Mouse (Mus musculus): ENCODE measurements around the gene Fubp1. TPM values are rescaled to one million over a fixed set of nuclear protein-coding genes. Genes with fewer than 3 reads are reported as not detected.

Gene Fubp1
- polyA plus RNA-seq, 1 experiment from 2014 or later = 475 TPM

DNA sequence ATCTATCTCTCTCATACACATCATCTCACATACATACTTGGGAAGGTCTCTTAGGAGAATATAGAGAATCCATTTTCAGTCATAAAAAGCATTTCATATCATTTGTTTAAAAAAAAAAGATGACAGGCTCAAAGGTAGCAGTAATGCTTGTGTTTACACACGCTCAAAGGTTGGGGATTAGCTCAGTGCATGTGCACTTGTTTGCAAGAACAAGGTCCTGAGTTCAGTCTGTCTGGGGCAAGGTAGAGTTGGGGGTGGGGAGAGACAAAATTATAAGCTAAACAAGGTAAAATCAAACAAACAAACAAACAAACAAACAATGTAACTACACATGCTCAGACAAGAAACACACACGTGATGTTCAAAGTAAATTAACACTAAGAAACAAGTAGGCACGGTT, 9.0 kb upstream of the Fubp1 start:
- ATAC-seq (replicated peaks; ENCODE audit: low FRiP score) (no peak), DNase-seq (ENCODE audit: low spot score) (no peak)
- Histone ChIP-seq H3K4me2 (ENCODE audit: low read depth, low read length, severe bottlenecking) (no peak overlapping the region), H3K9ac (ENCODE audit: low read length) (no peak overlapping the region), H3K4me3 (ENCODE audit: low read depth, low read length) (no peak overlapping the region), H3K36me3 (ENCODE audit: control insufficient read depth, insufficient read depth, low read length) (no peaks in the 10 kb centered on the region), H3K4me1 (replicated peaks; ENCODE audit: control insufficient read depth, insufficient read depth, low read length) (no peaks in the 10 kb centered on the region), H3K27me3 (ENCODE audit: control insufficient read depth, insufficient read depth, low read length) (no peaks in the 10 kb centered on the region), H3K27ac (ENCODE audit: low read depth, low read length) (no peak overlapping the region), H3K9me3 (ENCODE audit: control insufficient read depth, low read length) (no peaks in the 10 kb centered on the region)
- 91% methylated on average over 3 of the region's 3 CpGs for WGBS

DNA sequence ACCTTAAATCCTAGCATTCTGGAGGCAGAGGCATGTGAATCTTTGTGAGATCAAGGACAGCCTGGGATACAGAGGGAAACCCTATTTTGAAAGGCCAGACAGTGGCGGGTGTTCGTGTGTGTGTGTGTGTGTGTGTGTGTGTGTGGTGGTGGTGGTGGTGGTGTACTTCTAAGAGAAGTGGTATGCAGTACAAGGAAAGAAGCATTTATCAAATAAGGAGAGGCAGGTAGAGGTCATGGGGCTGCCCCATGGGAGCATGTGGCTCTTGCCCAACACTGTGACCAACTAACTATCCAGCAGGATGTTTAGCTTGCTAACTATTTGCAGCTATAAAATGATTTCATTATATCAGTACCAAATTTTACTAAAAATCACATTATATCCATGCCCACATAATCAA, 8.6 kb upstream of the Fubp1 start:
- H3K4me2 ChIP-seq (ENCODE audit: low read depth, low read length, severe bottlenecking) = no peak overlapping the region
- WGBS = 86% methylated on average over 2 of the region's 2 CpGs
- H3K27me3 ChIP-seq (ENCODE audit: control insufficient read depth, insufficient read depth, low read length) = no peaks in the 10 kb centered on the region
- H3K27ac ChIP-seq (ENCODE audit: low read depth, low read length) = no peak overlapping the region
- H3K36me3 ChIP-seq (ENCODE audit: control insufficient read depth, insufficient read depth, low read length) = no peaks in the 10 kb centered on the region
- DNase-seq (ENCODE audit: low spot score) (no peak), ATAC-seq (replicated peaks; ENCODE audit: low FRiP score) (no peak)
- H3K9ac ChIP-seq (ENCODE audit: low read length) = no peak overlapping the region
- H3K4me1 ChIP-seq (replicated peaks; ENCODE audit: control insufficient read depth, insufficient read depth, low read length) = no peaks in the 10 kb centered on the region
- H3K9me3 ChIP-seq (ENCODE audit: control insufficient read depth, low read length) = no peaks in the 10 kb centered on the region
- no peak overlapping the region for H3K4me3 ChIP-seq (ENCODE audit: low read depth, low read length)

DNA sequence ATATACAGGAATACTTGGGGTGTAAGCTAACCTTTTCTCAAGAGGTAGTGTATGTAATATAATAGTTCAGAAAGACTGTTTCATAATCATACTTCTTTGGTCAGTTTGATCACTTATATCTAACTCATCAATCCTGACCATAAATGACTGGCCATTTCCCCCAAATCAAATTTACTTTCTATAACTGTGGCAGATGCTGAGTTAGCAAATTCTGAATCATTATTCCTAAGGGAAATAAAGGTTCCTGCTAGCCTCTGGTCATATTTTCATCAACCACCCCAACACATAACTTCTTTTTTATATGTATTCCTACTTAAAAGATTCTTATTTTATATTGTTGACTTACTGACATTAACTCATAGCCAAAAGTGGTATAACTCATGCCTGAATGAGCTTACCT, 7.3 kb upstream of the Fubp1 start:
- Histone ChIP-seq H3K27me3 (ENCODE audit: control insufficient read depth, insufficient read depth, low read length) (no peaks in the 10 kb centered on the region), H3K27ac (ENCODE audit: low read depth, low read length) (no peak overlapping the region), H3K4me2 (ENCODE audit: low read depth, low read length, severe bottlenecking) (no peak overlapping the region), H3K9me3 (ENCODE audit: control insufficient read depth, low read length) (no peaks in the 10 kb centered on the region), H3K9ac (ENCODE audit: low read length) (no peak overlapping the region), H3K36me3 (ENCODE audit: control insufficient read depth, insufficient read depth, low read length) (no peaks in the 10 kb centered on the region), H3K4me3 (ENCODE audit: low read depth, low read length) (no peak overlapping the region), H3K4me1 (replicated peaks; ENCODE audit: control insufficient read depth, insufficient read depth, low read length) (no peaks in the 10 kb centered on the region)
- ATAC-seq (replicated peaks; ENCODE audit: low FRiP score) = no peak
- no peak for DNase-seq (ENCODE audit: low spot score)

DNA sequence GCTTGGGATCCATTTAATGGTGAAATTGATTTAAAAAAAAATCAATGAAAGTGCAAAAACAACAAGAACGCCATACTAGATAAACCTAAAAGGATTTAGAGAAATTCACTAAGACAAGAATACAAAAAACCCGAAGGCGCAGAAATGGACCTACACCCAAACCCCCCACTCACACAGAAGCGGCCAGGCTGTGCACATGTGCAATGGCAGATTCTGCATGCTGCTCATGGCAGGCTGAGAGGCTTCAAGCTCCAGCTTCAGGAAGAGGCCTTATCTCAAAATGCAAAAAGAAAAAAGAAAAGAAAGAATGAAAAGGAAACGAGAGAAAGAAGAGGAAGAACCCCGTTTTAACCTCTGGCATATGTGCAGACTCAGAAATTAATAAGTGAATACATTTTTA, 6.8 kb upstream of the Fubp1 start:
- no peak overlapping the region for H3K4me3 ChIP-seq (ENCODE audit: low read depth, low read length)
- no peak overlapping the region for H3K4me2 ChIP-seq (ENCODE audit: low read depth, low read length, severe bottlenecking)
- H3K27me3 ChIP-seq (ENCODE audit: control insufficient read depth, insufficient read depth, low read length) = no peaks in the 10 kb centered on the region
- H3K4me1 ChIP-seq (replicated peaks; ENCODE audit: control insufficient read depth, insufficient read depth, low read length) = no peaks in the 10 kb centered on the region
- no peaks in the 10 kb centered on the region for H3K9me3 ChIP-seq (ENCODE audit: control insufficient read depth, low read length)
- DNase-seq (ENCODE audit: low spot score) (no peak), ATAC-seq (replicated peaks; ENCODE audit: low FRiP score) (no peak)
- 90% methylated on average over 6 of the region's 6 CpGs for WGBS
- no peaks in the 10 kb centered on the region for H3K36me3 ChIP-seq (ENCODE audit: control insufficient read depth, insufficient read depth, low read length)
- H3K9ac ChIP-seq (ENCODE audit: low read length) = no peak overlapping the region
- H3K27ac ChIP-seq (ENCODE audit: low read depth, low read length) = no peak overlapping the region

DNA sequence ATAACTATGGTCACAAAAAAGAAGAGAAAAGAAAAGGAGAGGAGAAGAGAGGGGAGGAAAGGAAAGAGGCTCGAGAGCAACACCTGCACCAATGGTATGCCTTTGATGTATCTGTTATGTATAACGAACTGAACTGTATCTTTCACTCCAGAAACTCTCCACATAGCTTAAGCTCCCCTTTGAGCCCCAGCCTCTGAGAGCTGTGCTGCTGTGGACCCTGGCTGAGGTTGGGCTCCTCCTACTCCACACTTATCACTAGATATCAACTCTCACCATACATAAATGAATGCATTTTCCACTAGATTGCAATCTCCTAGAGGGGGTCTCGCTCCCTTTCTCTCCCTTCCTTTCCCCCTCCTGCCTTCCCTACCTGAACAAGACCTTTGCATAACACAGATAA, 6.2 kb upstream of the Fubp1 start:
- H3K4me1 ChIP-seq (replicated peaks; ENCODE audit: control insufficient read depth, insufficient read depth, low read length) = no peaks in the 10 kb centered on the region
- H3K9me3 ChIP-seq (ENCODE audit: control insufficient read depth, low read length) = no peaks in the 10 kb centered on the region
- H3K27me3 ChIP-seq (ENCODE audit: control insufficient read depth, insufficient read depth, low read length) = no peaks in the 10 kb centered on the region
- ATAC-seq (replicated peaks; ENCODE audit: low FRiP score) (no peak), DNase-seq (ENCODE audit: low spot score) (no peak)
- no peak overlapping the region for H3K9ac ChIP-seq (ENCODE audit: low read length)
- H3K27ac ChIP-seq (ENCODE audit: low read depth, low read length) = no peak overlapping the region
- no peak overlapping the region for H3K4me2 ChIP-seq (ENCODE audit: low read depth, low read length, severe bottlenecking)
- WGBS = 81% methylated on average over 3 of the region's 3 CpGs
- H3K4me3 ChIP-seq (ENCODE audit: low read depth, low read length) = no peak overlapping the region
- H3K36me3 ChIP-seq (ENCODE audit: control insufficient read depth, insufficient read depth, low read length) = no peaks in the 10 kb centered on the region

DNA sequence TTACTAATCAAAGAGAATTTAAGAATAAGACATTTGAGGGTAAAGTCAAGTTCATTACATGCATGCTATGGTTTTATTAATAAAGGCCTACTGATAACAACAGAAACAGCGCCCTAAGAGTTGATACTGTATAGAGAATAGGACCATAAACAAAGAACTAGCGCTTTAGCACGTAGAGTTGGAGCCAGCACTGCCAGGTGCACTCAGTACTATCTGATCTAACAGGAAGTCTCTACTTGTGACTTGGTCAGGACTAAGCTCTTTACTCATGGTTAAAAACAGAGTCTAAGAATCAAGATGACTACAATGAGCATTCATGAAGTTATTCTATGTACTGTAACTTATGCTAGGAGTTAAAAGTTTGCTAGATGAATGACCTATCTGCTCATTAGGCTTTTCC, 5.6 kb upstream of the Fubp1 start:
- DNase-seq (ENCODE audit: low spot score) (no peak), ATAC-seq (replicated peaks; ENCODE audit: low FRiP score) (no peak)
- Histone ChIP-seq H3K4me3 (ENCODE audit: low read depth, low read length) (no peak overlapping the region), H3K4me2 (ENCODE audit: low read depth, low read length, severe bottlenecking) (no peak overlapping the region), H3K9ac (ENCODE audit: low read length) (no peak overlapping the region), H3K4me1 (replicated peaks; ENCODE audit: control insufficient read depth, insufficient read depth, low read length) (no peaks in the 10 kb centered on the region), H3K27me3 (ENCODE audit: control insufficient read depth, insufficient read depth, low read length) (no peaks in the 10 kb centered on the region), H3K36me3 (ENCODE audit: control insufficient read depth, insufficient read depth, low read length) (no peaks in the 10 kb centered on the region), H3K9me3 (ENCODE audit: control insufficient read depth, low read length) (no peaks in the 10 kb centered on the region), H3K27ac (ENCODE audit: low read depth, low read length) (no peak overlapping the region)
- WGBS = 84% methylated on average over 3 of the region's 3 CpGs

DNA sequence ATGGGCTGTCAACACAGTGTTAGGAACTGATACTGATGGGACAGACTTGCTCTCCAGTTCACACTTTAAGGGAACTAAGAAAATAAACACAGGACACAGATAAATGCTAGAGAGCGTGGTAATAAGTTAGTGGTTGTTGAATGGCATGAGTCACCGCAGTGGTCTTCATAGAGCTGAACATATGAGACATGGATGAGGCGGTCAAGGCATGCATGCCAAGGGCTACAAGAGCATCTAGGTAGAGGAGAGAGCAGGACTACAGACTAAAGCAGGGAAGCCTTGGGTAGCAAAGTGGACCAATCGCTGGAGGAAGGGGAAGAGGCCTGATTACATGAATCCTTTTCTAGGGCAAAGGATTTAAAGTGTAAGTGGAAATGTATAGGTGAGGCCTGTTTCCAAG, 3.1 kb upstream of the Fubp1 start:
- H3K36me3 ChIP-seq (ENCODE audit: control insufficient read depth, insufficient read depth, low read length) = no peaks in the 10 kb centered on the region
- H3K27me3 ChIP-seq (ENCODE audit: control insufficient read depth, insufficient read depth, low read length) = no peaks in the 10 kb centered on the region
- whole genome bisulfite sequencing = 98% methylated on average over 4 of the region's 4 CpGs
- ATAC-seq (replicated peaks; ENCODE audit: low FRiP score) (no peak), DNase-seq (ENCODE audit: low spot score) (no peak)
- no peak overlapping the region for H3K4me3 ChIP-seq (ENCODE audit: low read depth, low read length)
- peaks cover 4% of the 10 kb centered on the region; the same call in 1 of the 2 replicates for H3K4me1 ChIP-seq (replicated peaks; ENCODE audit: control insufficient read depth, insufficient read depth, low read length)
- H3K27ac ChIP-seq (ENCODE audit: low read depth, low read length) = no peak overlapping the region
- no peaks in the 10 kb centered on the region for H3K9me3 ChIP-seq (ENCODE audit: control insufficient read depth, low read length)
- no peak overlapping the region for H3K9ac ChIP-seq (ENCODE audit: low read length)
- no peak overlapping the region for H3K4me2 ChIP-seq (ENCODE audit: low read depth, low read length, severe bottlenecking)

DNA sequence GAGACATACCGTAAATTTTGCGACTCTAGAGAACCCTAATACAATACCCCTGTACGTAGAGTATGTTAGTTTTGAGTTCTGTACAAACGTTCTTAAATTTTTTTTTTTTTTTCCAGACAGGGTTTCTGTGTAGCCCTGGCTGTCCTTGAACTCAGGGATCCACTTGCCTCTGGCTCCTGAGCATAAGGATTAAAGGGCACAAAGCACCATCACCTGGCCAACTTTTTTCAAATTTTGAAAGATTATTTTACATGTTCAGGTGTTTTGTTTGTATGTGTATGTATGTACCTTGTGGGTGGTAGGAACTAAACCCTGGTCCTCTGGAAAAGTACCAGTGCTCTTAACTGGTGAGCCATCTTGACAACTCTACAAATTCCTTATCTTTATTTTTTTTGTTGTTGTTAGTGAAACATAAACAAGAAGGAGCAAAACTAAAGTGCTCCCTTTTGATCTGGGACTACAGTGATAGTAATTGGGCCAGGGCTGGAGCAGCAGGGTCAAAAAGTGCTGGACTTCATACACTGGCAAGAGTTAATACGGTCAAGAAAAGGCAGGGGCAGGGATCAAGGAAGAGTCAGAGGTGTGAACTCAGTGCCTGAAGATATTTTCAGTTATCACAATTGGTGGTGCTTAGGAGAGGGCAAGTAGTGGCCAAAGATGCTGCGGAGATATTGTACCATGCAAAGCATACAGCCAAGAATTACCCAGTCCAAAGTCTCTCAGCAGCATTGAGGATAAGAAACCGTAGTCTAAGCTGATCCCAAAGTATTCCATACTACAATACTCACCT, 1.9 kb upstream of the Fubp1 start:
- H3K9ac ChIP-seq (ENCODE audit: low read length) = 0 out of 2 replicates have a peak overlapping the region, but pooled peaks have one; percentile 2
- H3K4me2 ChIP-seq (ENCODE audit: low read depth, low read length, severe bottlenecking) = no peak overlapping the region
- no peaks in the 10 kb centered on the region for H3K36me3 ChIP-seq (ENCODE audit: control insufficient read depth, insufficient read depth, low read length)
- WGBS = 91% methylated on average over 7 of the region's 7 CpGs
- no peak overlapping the region for H3K27ac ChIP-seq (ENCODE audit: low read depth, low read length)
- ATAC-seq (replicated peaks; ENCODE audit: low FRiP score) = no peak
- H3K27me3 ChIP-seq (ENCODE audit: control insufficient read depth, insufficient read depth, low read length) = no peaks in the 10 kb centered on the region
- no peaks in the 10 kb centered on the region for H3K9me3 ChIP-seq (ENCODE audit: control insufficient read depth, low read length)
- DNase-seq (ENCODE audit: low spot score) = no peak
- peaks cover 12% of the 10 kb centered on the region; the same call in 1 of the 2 replicates for H3K4me1 ChIP-seq (replicated peaks; ENCODE audit: control insufficient read depth, insufficient read depth, low read length)
- no peak overlapping the region; the same call in 1 of the 2 replicates for H3K4me3 ChIP-seq (ENCODE audit: low read depth, low read length)

All from forebrain, embryonic 11.5 days (tissue).